Mouse (Mus musculus) C2C12 (cell line): ENCODE results near the gene Stard13.

Source experiments
- CEBPB ChIP-seq: IDR thresholded peaks from one replicate; pipeline ENCODE4 v1.6.1; 2011; ENCODE audit warnings: low read depth, mild to moderate bottlenecking, control low read depth, moderate library complexity
- CTCF ChIP-seq: IDR thresholded peaks from one replicate; pipeline ENCODE4 v1.5.1; 2011; ENCODE audit not compliant: control insufficient read depth, insufficient read depth, insufficient read length
- USF1 ChIP-seq: IDR thresholded peaks from one replicate; pipeline ENCODE4 v1.6.1; 2011; ENCODE audit warnings: low read depth, mild to moderate bottlenecking, control low read depth, moderate library complexity

- no peak for TF ChIP-seq CTCF
- no peak for TF ChIP-seq USF1
- no peak for TF ChIP-seq CEBPB
These were observed 229.3 kb downstream of the Stard13 start for GRCm38 (mm10) chr5:151004216-151004755.
